Mouse (Mus musculus) B cell, adult 67 days (primary cell): Measurements from ENCODE around the gene 2010106E10Rik. TPM values are rescaled to one million over a fixed set of nuclear protein-coding genes. Genes with fewer than 3 reads are reported as not detected.

Experiments used
- total RNA-seq, 2 experiments: library from RNA; stranded (reverse); gene quantifications; 4 replicates each; pipeline ENCODE4 v1.2.4; 2023

Gene 2010106E10Rik
- not detected for total RNA-seq

DNA sequence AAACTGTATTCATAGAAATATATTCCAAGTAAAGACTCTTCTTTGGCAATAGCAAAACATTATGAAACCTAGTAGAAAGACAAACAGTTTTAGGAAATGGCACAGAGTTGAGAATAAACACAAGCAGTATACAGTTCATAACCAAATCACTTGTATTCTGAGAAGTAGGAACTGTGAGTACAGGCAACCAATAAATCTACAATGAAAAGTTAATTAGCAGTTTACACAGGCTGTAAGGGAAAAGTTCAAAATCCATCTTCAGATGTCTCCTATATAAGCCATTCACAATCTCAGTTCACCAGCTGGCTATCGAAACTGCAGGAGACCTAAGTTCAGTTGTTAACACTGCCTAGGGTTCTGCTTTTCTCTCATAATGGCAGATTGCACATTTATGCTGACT, at the start of gene 2010106E10Rik:
TSS of gene 2010106E10Rik (plus strand) at position 301 of the 400 bp plus-strand sequence.

DNA sequence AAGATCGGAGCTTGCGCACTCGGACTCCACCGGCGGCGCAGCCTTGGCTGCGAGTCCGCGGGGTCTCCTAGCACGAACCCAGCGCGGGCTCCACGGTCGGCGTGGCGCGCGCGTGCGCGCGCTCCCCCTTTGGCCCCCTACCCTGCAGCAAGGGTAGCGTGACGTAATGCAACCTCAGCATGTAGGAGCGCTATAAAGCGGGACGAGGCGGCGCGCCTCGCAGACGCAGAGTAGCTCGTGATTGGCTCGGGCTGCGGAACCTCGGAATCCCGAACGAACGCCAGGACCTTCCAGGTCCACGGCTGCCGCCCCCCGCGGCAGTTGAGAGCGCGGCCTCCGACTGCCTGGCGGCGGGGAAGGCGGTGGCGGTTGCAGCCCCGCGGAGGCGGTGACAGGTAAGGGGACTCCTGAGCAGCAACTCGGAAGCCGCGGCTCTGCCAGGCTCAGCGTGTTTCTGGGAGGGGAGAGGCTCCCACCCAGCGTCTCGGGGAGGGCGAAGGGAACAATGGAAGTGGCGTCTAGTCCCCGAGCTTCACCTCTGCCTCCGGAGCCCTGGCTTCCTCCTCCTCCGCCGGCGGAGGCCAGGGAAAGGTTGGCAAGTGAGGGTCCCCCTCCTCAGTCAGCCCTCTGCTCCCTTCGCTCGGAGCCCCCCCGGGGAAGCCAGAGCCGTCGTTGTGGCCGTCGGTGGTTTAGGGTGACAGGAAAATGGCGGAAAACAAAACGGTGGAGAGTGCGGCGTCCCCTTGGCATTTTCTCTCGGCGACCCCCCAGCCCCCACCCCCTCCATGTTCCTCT, 105.6 kb downstream of the 2010106E10Rik start, which contains the start of gene Zfp711:
TSS of gene Zfp711 (plus strand) at position 16 of the 795 bp plus-strand sequence.

Other genes with a start within 250 kb of the 2010106E10Rik start
- gene Apool, start 183.9 kb upstream of the 2010106E10Rik start, total RNA-seq, result 10 to 100 TPM; 14.4 to 17.8 TPM
- not detected for gene Satl1, start 88.5 kb upstream of the 2010106E10Rik start, total RNA-seq
- gene Zfp711, start 105.3 kb downstream of the 2010106E10Rik start, total RNA-seq, result not detected
- gene Pof1b, start 203.4 kb downstream of the 2010106E10Rik start, total RNA-seq, result not detected